Mouse (Mus musculus): ENCODE data around the gene Pex3. TPM values are rescaled to one million over a fixed set of nuclear protein-coding genes. Genes with fewer than 3 reads are reported as not detected.

Pex3 gene
- polyA plus RNA-seq, 2 experiments: 30.6 to 32.2 TPM

- H3K27me3 ChIP-seq (ENCODE audit: control insufficient read depth, insufficient read depth, low read length): no peaks in the 10 kb centered on the region
- no peak overlapping the region for H3K9ac ChIP-seq (ENCODE audit: low read depth, low read length, severe bottlenecking)
- 57% methylated on average over 9 of the region's 9 CpGs for WGBS
- no peaks in the 10 kb centered on the region for H3K36me3 ChIP-seq (ENCODE audit: control insufficient read depth, insufficient read depth, low read length)
- TF ChIP-seq POLR2A (IDR thresholded peaks at IDR 0.05; ENCODE audit: borderline replicate concordance, extremely low read depth, insufficient read depth, insufficient read length): no peak
- H3K27ac ChIP-seq (replicated peaks; ENCODE audit: low read depth, low read length): no peak overlapping the region
- no peak overlapping the region for H3K4me3 ChIP-seq (replicated peaks; ENCODE audit: low read length)
- no peak for ATAC-seq (ENCODE audit: low FRiP score, low read depth)
- H3K4me1 ChIP-seq (ENCODE audit: control insufficient read depth, insufficient read depth, low read length): peaks cover 24% of the 10 kb centered on the region
- no peak overlapping the region for H3K4me2 ChIP-seq (replicated peaks; ENCODE audit: low read depth, low read length, severe bottlenecking)
- H3K9me3 ChIP-seq (ENCODE audit: control insufficient read depth, low read length): no peaks in the 10 kb centered on the region
- peak; percentile 14 for DNase-seq (ENCODE audit: low spot score)
These were observed 18.0 kb upstream of the Pex3 start for GRCm38 (mm10) chr10:13570697-13571538.

GRCm38 (mm10) chr10:13569818-13570217 is 16.9 kb upstream of the Pex3 start:
- DNase-seq (ENCODE audit: low spot score) (no peak), ATAC-seq (ENCODE audit: low FRiP score, low read depth) (no peak)
- 32% methylated on average over 7 of the region's 7 CpGs for WGBS
- no peak overlapping the region for H3K27ac ChIP-seq (replicated peaks; ENCODE audit: low read depth, low read length)
- no peak overlapping the region for H3K4me3 ChIP-seq (replicated peaks; ENCODE audit: low read length)
- no peaks in the 10 kb centered on the region for H3K36me3 ChIP-seq (ENCODE audit: control insufficient read depth, insufficient read depth, low read length)
- H3K4me1 ChIP-seq (ENCODE audit: control insufficient read depth, insufficient read depth, low read length): peaks cover 28% of the 10 kb centered on the region
- H3K27me3 ChIP-seq (ENCODE audit: control insufficient read depth, insufficient read depth, low read length): no peaks in the 10 kb centered on the region
- TF ChIP-seq POLR2A (IDR thresholded peaks at IDR 0.05; ENCODE audit: borderline replicate concordance, extremely low read depth, insufficient read depth, insufficient read length): no peak
- H3K4me2 ChIP-seq (replicated peaks; ENCODE audit: low read depth, low read length, severe bottlenecking): no peak overlapping the region
- no peak overlapping the region for H3K9ac ChIP-seq (ENCODE audit: low read depth, low read length, severe bottlenecking)
- no peaks in the 10 kb centered on the region for H3K9me3 ChIP-seq (ENCODE audit: control insufficient read depth, low read length)

- Histone ChIP-seq H3K36me3 (ENCODE audit: control insufficient read depth, insufficient read depth, low read length) (peaks cover 14% of the 10 kb centered on the region), H3K9me3 (ENCODE audit: control insufficient read depth, low read length) (no peaks in the 10 kb centered on the region), H3K9ac (ENCODE audit: low read depth, low read length, severe bottlenecking) (no peak overlapping the region), H3K4me3 (replicated peaks; ENCODE audit: low read length) (no peak overlapping the region), H3K4me2 (replicated peaks; ENCODE audit: low read depth, low read length, severe bottlenecking) (no peak overlapping the region), H3K4me1 (ENCODE audit: control insufficient read depth, insufficient read depth, low read length) (peaks cover 33% of the 10 kb centered on the region), H3K27me3 (ENCODE audit: control insufficient read depth, insufficient read depth, low read length) (no peaks in the 10 kb centered on the region), H3K27ac (replicated peaks; ENCODE audit: low read depth, low read length) (no peak overlapping the region)
- TF ChIP-seq POLR2A (IDR thresholded peaks at IDR 0.05; ENCODE audit: borderline replicate concordance, extremely low read depth, insufficient read depth, insufficient read length): no peak
- WGBS: 57% methylated on average over 13 of the region's 13 CpGs
- no peak for DNase-seq (ENCODE audit: low spot score)
- ATAC-seq (ENCODE audit: low FRiP score, low read depth): no peak
These were observed 13.5 kb upstream of the Pex3 start for GRCm38 (mm10) chr10:13566393-13566792.

GRCm38 (mm10) chr10:13565080-13565448 is 12.1 kb upstream of the Pex3 start:
- no peak for TF ChIP-seq POLR2A (IDR thresholded peaks at IDR 0.05; ENCODE audit: borderline replicate concordance, extremely low read depth, insufficient read depth, insufficient read length)
- Histone ChIP-seq H3K9ac (ENCODE audit: low read depth, low read length, severe bottlenecking) (no peak overlapping the region), H3K9me3 (ENCODE audit: control insufficient read depth, low read length) (no peaks in the 10 kb centered on the region), H3K4me2 (replicated peaks; ENCODE audit: low read depth, low read length, severe bottlenecking) (peak overlapping the region; percentile 55), H3K4me3 (replicated peaks; ENCODE audit: low read length) (peak overlapping the region; percentile 27), H3K27me3 (ENCODE audit: control insufficient read depth, insufficient read depth, low read length) (no peaks in the 10 kb centered on the region), H3K36me3 (ENCODE audit: control insufficient read depth, insufficient read depth, low read length) (peaks cover 22% of the 10 kb centered on the region), H3K4me1 (ENCODE audit: control insufficient read depth, insufficient read depth, low read length) (peaks cover 22% of the 10 kb centered on the region), H3K27ac (replicated peaks; ENCODE audit: low read depth, low read length) (no peak overlapping the region)
- 10% methylated on average over 8 of the region's 8 CpGs for WGBS
- DNase-seq (ENCODE audit: low spot score) (no peak), ATAC-seq (ENCODE audit: low FRiP score, low read depth) (peak; percentile 21; the same call in 1 of the 2 replicates)

- Histone ChIP-seq H3K36me3 (ENCODE audit: control insufficient read depth, insufficient read depth, low read length) (peaks cover 22% of the 10 kb centered on the region), H3K27ac (replicated peaks; ENCODE audit: low read depth, low read length) (no peak overlapping the region), H3K4me2 (replicated peaks; ENCODE audit: low read depth, low read length, severe bottlenecking) (peak overlapping the region; percentile 55), H3K9ac (ENCODE audit: low read depth, low read length, severe bottlenecking) (no peak overlapping the region), H3K9me3 (ENCODE audit: control insufficient read depth, low read length) (no peaks in the 10 kb centered on the region), H3K4me1 (ENCODE audit: control insufficient read depth, insufficient read depth, low read length) (peaks cover 17% of the 10 kb centered on the region), H3K4me3 (replicated peaks; ENCODE audit: low read length) (peak overlapping the region; percentile 27), H3K27me3 (ENCODE audit: control insufficient read depth, insufficient read depth, low read length) (no peaks in the 10 kb centered on the region)
- ATAC-seq (ENCODE audit: low FRiP score, low read depth) (peak; percentile 73; the same call in 1 of the 2 replicates), DNase-seq (ENCODE audit: low spot score) (peak; percentile 80)
- TF ChIP-seq POLR2A (IDR thresholded peaks at IDR 0.05; ENCODE audit: borderline replicate concordance, extremely low read depth, insufficient read depth, insufficient read length): no peak
- 23% methylated on average over 24 of the region's 24 CpGs for WGBS
These were observed 11.6 kb upstream of the Pex3 start for GRCm38 (mm10) chr10:13564364-13565079.

All from limb, embryonic 14.5 days (tissue).